Mouse (Mus musculus) fibroblast of lung, adult 2 months (primary cell): ENCODE data around the gene Gm20777.
"Not testable (repeated sequence)": the region's sequence is repeated elsewhere in the genome, so short reads cannot be mapped to it uniquely, and the experiment has no call there.

Experiments
- DNase-seq: peaks from one replicate; pipeline ENCODE4 v3.0.0-alpha.2; 2011; ENCODE audit warnings: low read depth

The Gm20777 gene

DNA sequence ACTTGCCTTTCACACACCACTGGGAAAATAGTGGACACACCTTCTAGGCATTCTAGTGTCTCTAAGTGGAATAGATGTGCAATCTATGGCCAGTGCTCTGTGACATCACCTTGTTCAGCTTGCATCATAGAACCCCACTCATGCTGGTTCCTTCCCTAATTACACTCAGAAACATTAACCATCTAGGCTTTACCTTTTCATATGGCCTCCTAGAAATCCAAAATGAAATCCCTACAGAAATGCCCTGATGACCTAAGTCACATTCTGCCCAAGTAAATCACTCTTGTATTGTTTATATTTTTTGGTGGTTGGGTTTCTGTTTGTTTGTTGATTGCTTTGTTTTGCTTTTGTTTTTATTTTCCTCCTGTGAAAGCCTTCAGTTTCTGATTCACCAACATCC is at the start of gene Gm20777:
Gm20777 (minus strand) TSS at position 101 of the 400 bp plus-strand sequence.
- DNase-seq: not testable (repeated sequence)

DNA sequence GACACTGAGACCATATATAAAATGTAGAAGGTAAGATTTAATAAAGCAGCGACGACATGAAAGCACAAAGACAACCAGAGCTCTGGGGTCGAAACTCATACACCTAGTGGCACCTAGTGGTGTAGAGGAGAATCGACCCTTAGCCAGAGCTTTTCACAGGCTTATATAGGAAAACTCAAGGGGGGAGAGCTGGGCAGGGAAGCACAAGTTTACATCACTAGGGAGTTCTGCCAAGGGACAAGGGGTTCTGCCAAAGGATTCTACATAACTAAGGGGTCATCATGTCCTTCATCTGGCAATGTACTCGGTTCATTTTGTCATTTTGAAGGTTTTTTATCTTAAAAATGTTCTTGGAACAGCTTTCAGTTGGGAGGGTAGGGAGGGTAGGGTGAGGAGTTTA is 42.7 kb downstream of the Gm20777 start:
- DNase-seq: not testable (repeated sequence)

DNA sequence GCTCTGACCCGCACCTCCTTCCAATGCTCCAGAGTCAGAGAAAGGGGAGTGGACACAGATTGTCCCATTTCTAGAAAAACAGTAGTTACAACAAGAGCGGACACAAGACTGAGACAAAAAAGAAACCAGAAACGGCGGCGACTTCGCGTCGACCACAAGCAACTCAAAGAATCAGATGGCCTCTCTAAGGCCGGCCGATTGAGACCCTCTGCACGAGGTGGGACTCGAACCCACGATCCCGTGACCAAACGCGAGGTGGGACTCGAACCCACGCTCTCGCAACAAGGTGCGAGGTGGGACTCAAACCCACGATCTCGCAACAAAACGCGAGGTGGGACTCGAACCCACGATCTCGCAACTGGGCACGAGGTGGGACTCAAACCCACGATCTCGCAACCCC is 43.5 kb downstream of the Gm20777 start:
- DNase-seq: not testable (repeated sequence)

DNA sequence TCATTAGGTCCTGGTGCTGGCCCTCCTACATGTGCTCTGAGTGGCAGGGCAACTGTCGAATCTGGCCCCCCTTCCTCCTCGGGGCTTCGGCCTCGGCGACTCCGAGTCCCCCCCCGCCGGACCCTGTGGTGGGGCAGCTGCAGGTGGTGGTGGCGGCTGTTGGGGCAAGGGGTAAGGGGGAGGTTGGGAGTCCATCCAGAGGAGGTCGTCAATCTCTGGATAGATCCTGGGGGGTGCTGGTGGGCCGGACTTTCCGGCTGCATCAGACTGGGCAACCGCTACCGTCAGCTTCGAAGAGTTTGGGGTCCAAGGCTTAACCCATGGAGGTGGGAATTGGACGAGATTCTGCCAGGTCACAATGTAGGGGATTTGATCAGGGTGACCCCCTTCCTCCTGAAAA is 44.0 kb downstream of the Gm20777 start:
- not testable (repeated sequence) for DNase-seq

DNA sequence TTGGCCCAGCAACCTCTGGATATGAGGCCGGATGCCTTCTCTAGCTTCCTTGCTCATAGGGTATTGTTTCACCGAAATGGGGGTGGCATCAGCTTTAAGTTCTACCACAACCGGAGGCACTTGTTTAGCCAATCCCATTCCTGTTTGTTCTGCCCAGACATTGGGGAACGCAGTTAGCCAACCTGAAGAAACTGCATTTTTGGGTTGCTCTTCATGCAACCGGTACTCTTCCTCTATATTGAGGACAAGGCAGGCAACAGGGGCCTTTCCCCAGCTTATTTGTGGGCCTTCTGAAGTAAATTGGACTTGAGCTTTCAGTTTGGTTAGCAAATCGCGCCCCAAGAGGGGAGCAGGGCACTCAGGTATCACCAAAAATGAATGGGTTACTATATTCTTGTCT is 45.6 kb downstream of the Gm20777 start:
- DNase-seq: not testable (repeated sequence)
